Mouse (Mus musculus): ENCODE data around the gene Ccdc63. TPM values are rescaled to one million over a fixed set of nuclear protein-coding genes. Genes with fewer than 3 reads are reported as not detected.
"Not testable (repeated sequence)": the region's sequence is repeated elsewhere in the genome, so short reads cannot be mapped to it uniquely, and the experiment has no call there.

Gene Ccdc63
- polyA plus RNA-seq, 1 experiment from 2014 or later = not detected

GRCm38 (mm10) chr5:122165233-122165915 lies 24.8 kb upstream of the Ccdc63 start:
- H3K9me3 ChIP-seq = no peaks in the 10 kb centered on the region
- H3K27ac ChIP-seq = peak overlapping the region; percentile 52
- H3K27me3 ChIP-seq = no peaks in the 10 kb centered on the region
- H3K4me2 ChIP-seq = no peak overlapping the region
- H3K36me3 ChIP-seq = peaks cover 84% of the 10 kb centered on the region
- no peak for ATAC-seq (ENCODE audit: insufficient number of reproducible peaks, insufficient read depth, low FRiP score, low TSS enrichment, low read depth)
- peaks cover 64% of the 10 kb centered on the region for H3K4me1 ChIP-seq
- H3K9ac ChIP-seq = 0 out of 2 replicates have a peak overlapping the region, but pooled peaks have one; percentile 52
- no peak overlapping the region for H3K4me3 ChIP-seq
- WGBS = 56% methylated on average over 6 of the region's 6 CpGs

DNA sequence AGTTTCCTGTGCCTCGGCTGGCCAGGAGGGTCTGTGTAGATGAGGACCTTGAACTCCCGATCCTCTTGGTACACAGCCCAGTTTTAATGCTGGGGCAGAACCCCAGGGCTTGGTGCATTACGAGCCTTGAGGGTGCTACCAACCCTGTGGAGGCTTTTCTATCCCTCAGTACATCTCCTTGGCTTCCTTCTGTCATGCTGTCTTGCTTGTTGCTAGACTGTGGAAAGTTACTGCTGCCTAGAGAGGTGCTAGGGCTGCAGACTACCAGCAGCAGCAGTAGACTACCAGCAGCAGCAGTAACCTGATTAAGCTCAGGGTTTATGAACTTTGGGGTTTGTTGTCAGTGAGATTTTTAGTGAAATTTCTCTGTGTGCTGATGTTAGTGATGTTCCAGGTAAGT lies 23.4 kb upstream of the Ccdc63 start:
- ATAC-seq (ENCODE audit: insufficient number of reproducible peaks, insufficient read depth, low FRiP score, low TSS enrichment, low read depth) = no peak

DNA sequence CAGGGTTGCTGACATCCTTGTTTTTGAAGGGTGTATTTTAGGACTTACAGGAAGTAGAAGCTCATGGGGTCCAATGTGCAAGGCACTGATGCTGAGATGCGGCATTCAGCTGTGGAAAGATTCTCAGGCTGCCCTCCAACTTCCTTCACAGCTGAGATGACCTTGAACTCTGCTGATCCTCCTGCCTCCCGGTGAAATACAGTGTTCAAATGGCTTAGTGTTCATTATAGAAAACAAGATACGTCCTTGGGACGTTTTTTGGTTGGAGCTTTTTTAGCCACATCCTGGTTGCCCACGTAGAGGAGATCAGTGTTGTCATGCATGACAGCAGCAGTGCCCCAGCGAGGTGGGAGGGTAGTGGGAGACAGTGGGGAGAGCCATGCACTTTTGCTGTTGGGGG lies 22.6 kb upstream of the Ccdc63 start:
- no peaks in the 10 kb centered on the region for H3K9me3 ChIP-seq
- H3K4me3 ChIP-seq = no peak overlapping the region
- H3K4me2 ChIP-seq = peak overlapping the region; percentile 9; the same call in 1 of the 2 replicates
- H3K27ac ChIP-seq = no peak overlapping the region
- no peak for ATAC-seq (ENCODE audit: insufficient number of reproducible peaks, insufficient read depth, low FRiP score, low TSS enrichment, low read depth)
- no peaks in the 10 kb centered on the region for H3K27me3 ChIP-seq
- no peak overlapping the region for H3K9ac ChIP-seq
- H3K36me3 ChIP-seq = peaks cover 62% of the 10 kb centered on the region
- 56% methylated on average over 6 of the region's 6 CpGs for WGBS
- peaks cover 76% of the 10 kb centered on the region for H3K4me1 ChIP-seq

More for the DNA sequence above, 23.4 kb upstream of the Ccdc63 start:
- Histone ChIP-seq H3K9ac (peak overlapping the region; percentile 28; the same call in 1 of the 2 replicates), H3K4me1 (peaks cover 76% of the 10 kb centered on the region), H3K9me3 (no peaks in the 10 kb centered on the region), H3K4me2 (no peak overlapping the region), H3K27ac (no peak overlapping the region), H3K36me3 (peaks cover 70% of the 10 kb centered on the region), H3K27me3 (no peaks in the 10 kb centered on the region), H3K4me3 (no peak overlapping the region)
- 76% methylated on average over 3 of the region's 3 CpGs for WGBS

DNA sequence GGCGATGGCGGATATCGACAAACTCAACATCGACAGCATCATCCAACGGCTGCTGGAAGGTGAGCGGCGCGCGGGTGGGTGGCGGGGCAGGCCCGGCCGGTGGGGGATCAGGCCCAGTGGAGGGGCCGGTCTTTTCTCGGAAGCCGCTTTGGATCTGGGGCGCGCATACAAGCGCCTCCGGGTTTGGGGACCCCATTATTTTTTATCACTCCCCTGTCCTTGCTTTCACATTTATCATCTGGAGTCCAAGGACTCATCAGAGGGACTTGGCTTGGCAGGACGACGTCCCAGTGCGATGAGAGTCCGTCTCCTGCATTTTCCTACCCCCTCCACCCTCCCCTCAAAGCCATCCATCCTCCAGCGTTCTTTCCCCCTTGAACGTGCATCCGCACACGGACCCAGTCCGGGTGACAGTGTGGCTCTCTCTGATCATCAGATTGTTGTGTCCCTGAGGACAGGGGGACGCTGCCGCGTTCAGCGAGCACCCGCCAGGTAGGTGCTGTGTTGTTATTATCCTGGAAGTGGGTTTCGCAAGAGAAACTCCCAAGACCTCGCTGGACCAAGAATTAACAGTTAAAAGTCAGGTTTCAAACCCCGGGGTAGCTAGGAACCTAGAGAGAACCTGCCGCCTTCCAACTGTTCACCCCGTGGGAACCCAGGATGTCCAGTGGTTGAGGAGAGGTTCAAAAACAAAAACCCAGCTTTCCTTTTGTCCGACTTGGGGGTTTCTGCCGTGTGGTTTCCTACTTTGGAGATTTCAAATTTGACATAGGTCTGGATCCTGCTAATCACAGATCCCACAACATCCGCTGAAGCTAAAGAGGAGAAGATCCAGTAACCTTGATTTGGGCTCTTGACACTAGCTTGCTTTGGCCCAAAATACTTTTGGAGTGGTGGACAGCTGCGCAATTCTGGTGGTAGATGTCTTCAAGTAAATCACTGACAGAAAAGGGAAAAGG lies 18.2 kb upstream of the Ccdc63 start:
- Histone ChIP-seq H3K4me3 (peak overlapping the region; percentile 92), H3K36me3 (peaks cover 23% of the 10 kb centered on the region), H3K4me2 (peak overlapping the region; percentile 84), H3K9ac (peak overlapping the region; percentile 93), H3K27me3 (no peaks in the 10 kb centered on the region), H3K27ac (peak overlapping the region; percentile 91), H3K4me1 (peaks cover 58% of the 10 kb centered on the region), H3K9me3 (no peaks in the 10 kb centered on the region)
- 0 out of 2 replicates have a peak, but pooled peaks have one; percentile 8 for ATAC-seq (ENCODE audit: insufficient number of reproducible peaks, insufficient read depth, low FRiP score, low TSS enrichment, low read depth)
- WGBS = 2% methylated on average over 42 of the region's 42 CpGs

- peak within 1 kb of the TSS; percentile 91 for H3K27ac ChIP-seq
- ATAC-seq (ENCODE audit: insufficient number of reproducible peaks, insufficient read depth, low FRiP score, low TSS enrichment, low read depth) = peak; percentile 91
- peak within 1 kb of the TSS; percentile 84 for H3K4me2 ChIP-seq
- H3K27me3 ChIP-seq = no peaks in the 10 kb centered on the region
- peak within 1 kb of the TSS; percentile 92 for H3K4me3 ChIP-seq
- peaks cover 50% of the 10 kb centered on the region for H3K4me1 ChIP-seq
- H3K9me3 ChIP-seq = no peaks in the 10 kb centered on the region
- under 1% methylated on average over 54 of the region's 54 CpGs for WGBS
- peak within 1 kb of the TSS; percentile 93 for H3K9ac ChIP-seq
- peaks cover 15% of the 10 kb centered on the region for H3K36me3 ChIP-seq
Observed at GRCm38 (mm10) chr5:122157827-122158381, 17.3 kb upstream of the Ccdc63 start, which contains the start of gene Ppp1cc. TSS of gene Ppp1cc (plus strand) at chr5:122158278.

DNA sequence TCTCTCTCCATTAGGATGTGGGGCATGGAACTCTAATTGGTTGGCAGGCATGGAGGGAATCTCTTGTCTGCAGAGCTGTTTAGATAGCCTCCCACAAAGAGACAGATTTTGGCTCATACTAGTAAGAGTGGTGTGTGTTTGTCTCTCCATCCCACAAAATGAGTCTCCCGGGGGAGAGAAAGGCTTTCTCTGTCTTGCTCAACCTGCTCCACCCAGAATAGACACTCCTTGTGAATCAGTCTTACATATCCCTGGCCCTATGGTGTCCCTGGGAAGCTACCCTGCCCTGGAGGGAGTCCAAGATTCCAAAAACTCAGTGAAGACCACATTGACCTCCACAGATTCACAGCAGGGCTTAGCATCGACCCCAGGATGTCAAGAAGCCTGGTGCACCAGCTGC lies 15.9 kb upstream of the Ccdc63 start:
- no peak overlapping the region for H3K27ac ChIP-seq
- H3K36me3 ChIP-seq = peaks cover 8% of the 10 kb centered on the region; the same call in 1 of the 2 replicates
- no peaks in the 10 kb centered on the region for H3K9me3 ChIP-seq
- H3K4me3 ChIP-seq = no peak overlapping the region
- H3K9ac ChIP-seq = no peak overlapping the region; the same call in 1 of the 2 replicates
- no peak for ATAC-seq (ENCODE audit: insufficient number of reproducible peaks, insufficient read depth, low FRiP score, low TSS enrichment, low read depth)
- H3K4me1 ChIP-seq = peaks cover 36% of the 10 kb centered on the region
- 69% methylated on average over 2 of the region's 2 CpGs for WGBS
- no peaks in the 10 kb centered on the region for H3K27me3 ChIP-seq
- no peak overlapping the region; the same call in 1 of the 2 replicates for H3K4me2 ChIP-seq

GRCm38 (mm10) chr5:122155613-122156012 lies 15.0 kb upstream of the Ccdc63 start:
- no peak for ATAC-seq (ENCODE audit: insufficient number of reproducible peaks, insufficient read depth, low FRiP score, low TSS enrichment, low read depth)
- Histone ChIP-seq H3K27ac (no peak overlapping the region), H3K9me3 (no peaks in the 10 kb centered on the region), H3K4me1 (peaks cover 27% of the 10 kb centered on the region), H3K4me2 (no peak overlapping the region), H3K9ac (no peak overlapping the region), H3K27me3 (no peaks in the 10 kb centered on the region), H3K4me3 (no peak overlapping the region), H3K36me3 (no peaks in the 10 kb centered on the region)

GRCm38 (mm10) chr5:122154782-122155181 lies 14.2 kb upstream of the Ccdc63 start:
- WGBS = 62% methylated on average over 3 of the region's 3 CpGs
- no peak overlapping the region for H3K4me3 ChIP-seq
- no peak overlapping the region for H3K4me2 ChIP-seq
- no peak for ATAC-seq (ENCODE audit: insufficient number of reproducible peaks, insufficient read depth, low FRiP score, low TSS enrichment, low read depth)
- no peaks in the 10 kb centered on the region for H3K9me3 ChIP-seq
- no peak overlapping the region for H3K9ac ChIP-seq
- peaks cover 19% of the 10 kb centered on the region for H3K4me1 ChIP-seq
- H3K27ac ChIP-seq = no peak overlapping the region
- no peaks in the 10 kb centered on the region for H3K27me3 ChIP-seq
- H3K36me3 ChIP-seq = no peaks in the 10 kb centered on the region

- peaks cover 12% of the 10 kb centered on the region for H3K4me1 ChIP-seq
- H3K4me2 ChIP-seq = no peak overlapping the region
- no peaks in the 10 kb centered on the region for H3K9me3 ChIP-seq
- no peaks in the 10 kb centered on the region for H3K36me3 ChIP-seq
- no peak overlapping the region for H3K9ac ChIP-seq
- H3K4me3 ChIP-seq = no peak overlapping the region
- no peak for ATAC-seq (ENCODE audit: insufficient number of reproducible peaks, insufficient read depth, low FRiP score, low TSS enrichment, low read depth)
- WGBS = 33% methylated on average over 11 of the region's 14 CpGs
- H3K27me3 ChIP-seq = no peaks in the 10 kb centered on the region
- H3K27ac ChIP-seq = no peak overlapping the region
Observed at GRCm38 (mm10) chr5:122154006-122154405, 13.4 kb upstream of the Ccdc63 start.

DNA sequence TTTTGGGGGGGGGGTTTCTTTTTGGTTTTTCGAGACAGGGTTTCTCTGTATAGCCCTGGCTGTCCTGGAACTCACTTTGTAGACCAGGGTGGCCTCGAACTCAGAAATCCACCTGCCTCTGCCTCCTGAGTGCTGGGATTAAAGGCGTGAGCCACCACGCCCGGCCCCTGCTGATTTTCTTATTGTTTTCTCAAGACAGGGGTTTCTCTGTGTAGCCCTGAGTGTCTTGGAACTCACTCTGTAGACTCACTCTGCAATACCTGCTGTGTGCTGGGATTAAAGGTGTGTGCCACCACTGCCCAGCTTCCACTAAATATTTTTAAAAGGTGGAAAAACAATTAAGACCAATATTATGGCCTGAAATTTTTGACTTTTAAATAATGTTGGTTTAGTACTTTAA lies 11.9 kb upstream of the Ccdc63 start:
- 81% methylated on average over 5 of the region's 5 CpGs for WGBS
- not testable (repeated sequence) for ATAC-seq (ENCODE audit: insufficient number of reproducible peaks, insufficient read depth, low FRiP score, low TSS enrichment, low read depth); H3K9ac ChIP-seq

DNA sequence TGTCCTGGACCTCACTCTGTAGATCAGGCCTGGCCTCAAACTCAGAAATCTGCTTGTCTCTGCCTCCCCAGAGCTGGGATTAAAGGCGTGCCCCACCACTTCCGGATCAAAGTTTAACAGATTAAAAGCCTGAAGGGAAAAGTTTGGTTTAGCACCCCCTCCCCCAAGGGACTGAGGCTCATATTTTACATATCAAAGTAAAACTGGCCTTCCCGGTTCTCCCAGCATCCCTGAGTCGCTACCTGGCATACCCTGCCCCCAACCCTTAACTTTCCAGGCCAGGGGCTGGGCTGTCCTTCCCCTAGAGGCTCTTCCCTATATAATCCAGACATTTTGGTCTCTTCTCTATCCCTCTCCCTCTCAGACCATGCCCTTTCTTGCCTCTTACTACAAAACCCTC lies 8.6 kb upstream of the Ccdc63 start:
- Histone ChIP-seq H3K27ac (no peak overlapping the region), H3K4me1 (peaks cover 15% of the 10 kb centered on the region), H3K4me2 (no peak overlapping the region), H3K36me3 (no peaks in the 10 kb centered on the region), H3K9ac (no peak overlapping the region), H3K4me3 (no peak overlapping the region), H3K9me3 (0 out of 2 replicates have a peak, but pooled peaks cover 2% of the 10 kb centered on the region), H3K27me3 (no peaks in the 10 kb centered on the region)
- 40% methylated on average over 4 of the region's 4 CpGs for WGBS
- no peak for ATAC-seq (ENCODE audit: insufficient number of reproducible peaks, insufficient read depth, low FRiP score, low TSS enrichment, low read depth)

More for the DNA sequence above, 11.9 kb upstream of the Ccdc63 start:
- H3K27me3 ChIP-seq, H3K4me2 ChIP-seq, H3K27ac ChIP-seq, H3K9me3 ChIP-seq, H3K4me3 ChIP-seq, H3K36me3 ChIP-seq: not testable (repeated sequence)
- peaks cover 11% of the 10 kb centered on the region for H3K4me1 ChIP-seq

Data from embryonic facial prominence, embryonic 13.5 days (tissue).